Mouse (Mus musculus): ENCODE data around the gene Gm4303.
"Not testable (repeated sequence)": the region's sequence is repeated elsewhere in the genome, so short reads cannot be mapped to it uniquely, and the experiment has no call there.

GRCm38 (mm10) chr10:100350793-100351192, 5.0 kb downstream of the Gm4303 start, which contains the start of gene Gm4305:
- TF ChIP-seq CTCF (IDR thresholded peaks at IDR 0.05; ENCODE audit: low read depth, low read length); POLR2AphosphoS5 (IDR thresholded peaks at IDR 0.05; ENCODE audit: insufficient replicate concordance, low read depth, low read length); TAL1 (conservative IDR thresholded peaks at IDR 0.05; ENCODE audit: low read depth, low read length); GATA1 (IDR thresholded peaks at IDR 0.05; ENCODE audit: borderline replicate concordance, low read length); GATA2 (IDR thresholded peaks at IDR 0.05; ENCODE audit: borderline replicate concordance, low read depth, low read length): not testable (repeated sequence)

All from G1E (cell line).